Mouse (Mus musculus) C2C12 (cell line): Measurements from ENCODE around the gene Ccdc188.

Source experiments
- CEBPB ChIP-seq: IDR thresholded peaks from one replicate; pipeline ENCODE4 v1.6.1; 2011; ENCODE audit warnings: low read depth, mild to moderate bottlenecking, control low read depth, moderate library complexity
- CTCF ChIP-seq: IDR thresholded peaks from one replicate; pipeline ENCODE4 v1.5.1; 2011; ENCODE audit not compliant: control insufficient read depth, insufficient read depth, insufficient read length
- FOSL1 ChIP-seq: IDR thresholded peaks from one replicate; pipeline ENCODE4 v1.8.0; 2011; ENCODE audit warnings: mild to moderate bottlenecking, low read length; ENCODE audit not compliant: poor library complexity, insufficient read depth, severe bottlenecking
- MAX ChIP-seq: IDR thresholded peaks from one replicate; pipeline ENCODE4 v1.6.1; 2011; ENCODE audit warnings: mild to moderate bottlenecking, control low read depth
- MYOD1 ChIP-seq: IDR thresholded peaks from one replicate; pipeline ENCODE4 v1.6.1; 2011; ENCODE audit warnings: low read depth; ENCODE audit not compliant: control insufficient read depth, insufficient read length
- USF1 ChIP-seq: IDR thresholded peaks from one replicate; pipeline ENCODE4 v1.6.1; 2011; ENCODE audit warnings: low read depth, mild to moderate bottlenecking, control low read depth, moderate library complexity

DNA sequence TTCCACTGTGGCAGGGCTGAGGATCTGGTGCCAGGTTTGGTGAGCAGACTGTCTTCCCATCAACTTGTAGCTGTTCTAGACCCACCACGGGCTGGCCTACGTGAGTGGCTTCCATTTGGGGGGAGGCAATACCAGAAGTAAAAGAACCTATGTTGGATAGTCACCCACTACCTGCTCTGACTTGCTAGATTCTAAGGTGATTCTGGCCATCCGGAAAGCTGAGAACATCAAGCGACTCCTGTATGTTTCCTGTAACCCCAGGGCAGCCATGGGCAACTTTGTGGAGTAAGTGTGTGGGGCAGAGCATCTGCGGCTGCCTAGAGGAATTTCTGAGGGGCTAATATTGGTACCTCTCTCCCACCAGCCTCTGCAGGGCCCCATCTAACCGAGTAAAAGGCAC lies 35.1 kb downstream of the Ccdc188 start:
- TF ChIP-seq USF1: no peak
- TF ChIP-seq CTCF: no peak
- TF ChIP-seq FOSL1: no peak
- no peak for TF ChIP-seq MAX
- TF ChIP-seq CEBPB: no peak
- TF ChIP-seq MYOD1: no peak
